19 mouse cellular contexts compared by ENCODE assay signal in genomic region chr2:77813029-77813428, GRCm38 (mm10). TPM values are rescaled to one million over a fixed set of nuclear protein-coding genes. Genes with fewer than 3 reads are reported as not detected.
DNase-seq lines count a peak whose midpoint lies in the region; TF ChIP-seq lines count a peak whose summit lies in the region.
"Had no signal": no experiment of that assay in that cellular context is flagged by ENCODE, and none has a peak within 500 bp of the region (broad histone marks: within the 10 kb centered on the region; RNA-seq: fewer than 3 reads in every experiment).

No protein-coding gene starts in this region.

- no peak for TF ChIP-seq POLR2A in cerebellum, adult 2 months (IDR thresholded peaks at IDR 0.05; ENCODE audit: borderline replicate concordance, insufficient read depth, low read length)

- DNase-seq in cerebellum, adult 2 months = peak; percentile 51 to 59
- DNase-seq in cerebellum, adult 11 months = no peak
- peak; percentile 51 for DNase-seq in cerebellum, adult 9-10 months
- no peak for DNase-seq in cerebellum, postnatal 10 days
- DNase-seq in heart, adult 11 months = peak; percentile 79
- no peak for DNase-seq in heart, adult 8-10 months (ENCODE audit: low spot score)
- peak; percentile 12 for DNase-seq in limb, embryonic 10.5 days (ENCODE audit: low spot score)
- DNase-seq in urinary bladder, adult 18-20 months (ENCODE audit: low spot score in 2 of 2) = no peak
- DNase-seq: adrenal gland, adult 2 months; adrenal gland, postnatal 10 days; adrenal gland, postnatal 25 days; embryo, embryonic 11 days had no signal

- no peak for TF ChIP-seq CTCF in cerebellum, adult 2 months (IDR thresholded peaks at IDR 0.05; ENCODE audit: borderline replicate concordance, insufficient read depth, low read depth, low read length)

- no peaks in the 10 kb centered on the region for H3K27me3 ChIP-seq in cerebellum, adult 2 months (ENCODE audit: control insufficient read depth, insufficient read depth, low read length)
- H3K27me3 ChIP-seq in limb, embryonic 10.5 days (ENCODE audit: low read depth, poor library complexity, severe bottlenecking) = peaks cover 54% of the 10 kb centered on the region

- H3K27ac ChIP-seq in cerebellum, adult 2 months (ENCODE audit: insufficient read depth, low read length) = peak overlapping the region; percentile 86
- no peak overlapping the region for H3K27ac ChIP-seq in limb, embryonic 10.5 days
- H3K27ac ChIP-seq: embryonic facial prominence, embryonic 13.5 days; embryonic facial prominence, embryonic 15.5 days; forebrain, embryonic 10.5 days; forebrain, embryonic 12.5 days had no signal

- peak overlapping the region; percentile 46 for H3K4me3 ChIP-seq in cerebellum, adult 2 months (replicated peaks; ENCODE audit: insufficient read depth, low read depth, low read length)
- H3K4me3 ChIP-seq in limb, embryonic 10.5 days = no peak overlapping the region
- H3K4me3 ChIP-seq: embryonic facial prominence, embryonic 13.5 days; embryonic facial prominence, embryonic 15.5 days; erythroblast, embryonic 14.5 days; forebrain, embryonic 10.5 days; forebrain, embryonic 12.5 days had no signal

- H3K36me3 ChIP-seq in limb, embryonic 10.5 days = no peaks in the 10 kb centered on the region
- H3K36me3 ChIP-seq: embryonic facial prominence, embryonic 13.5 days; embryonic facial prominence, embryonic 15.5 days; forebrain, embryonic 10.5 days; forebrain, embryonic 12.5 days had no signal

- WGBS in cerebellum, adult 2 months = 33% methylated on average over 3 of the region's 3 CpGs
- 91% methylated on average over 3 of the region's 3 CpGs for WGBS in limb, embryonic 10.5 days

- no peaks in the 10 kb centered on the region for H3K9me3 ChIP-seq in limb, embryonic 10.5 days (replicated peaks)
- H3K9me3 ChIP-seq: embryonic facial prominence, embryonic 13.5 days; embryonic facial prominence, embryonic 15.5 days; forebrain, embryonic 12.5 days had no signal

- H3K4me1 ChIP-seq in cerebellum, adult 2 months (ENCODE audit: control insufficient read depth, insufficient read depth, low read length) = peaks cover 19% of the 10 kb centered on the region
- H3K4me1 ChIP-seq in limb, embryonic 10.5 days = peaks cover 16% of the 10 kb centered on the region

RNA-seq across cellular contexts. Expression of gene Zfp385b, which starts 6.4 kb away (rescaled TPM):
- polyA plus RNA-seq in cerebellum, adult 2 months (2012; rRNA removed) = 66.9 and 77.4 TPM in 2 replicates
- 10 to 100 TPM in 3 of 4 experiments, 1 to 10 TPM in 1; 8.2 to 13.8 (median 12.1) TPM for total RNA-seq in heart, adult 8-10 months (2022)
- 0.43 and 0.71 TPM in 2 replicates for polyA plus RNA-seq in limb, embryonic 10.5 days (2016; fragmentation: Nextera tagmentation; extraction: Ambion mirVana)
- total RNA-seq: common myeloid progenitor, adult 5-6 weeks; MEL had no signal
- polyA plus RNA-seq: erythroblast, embryonic 14.5 days had no signal

Comparison
In these comparisons a context has a peak if more than half of its experiments do, and no peak if none do; other contexts are left out.
1. DNase-seq: peak in cerebellum, adult 2 months (2 of 2), cerebellum, adult 9-10 months (single experiment), heart, adult 11 months (single experiment) and limb, embryonic 10.5 days (single experiment); none in cerebellum, adult 11 months (single experiment), cerebellum, postnatal 10 days (0 of 2), heart, adult 8-10 months (single experiment) and urinary bladder, adult 18-20 months (0 of 2).
2. RNA of gene Zfp385b, which starts 6.4 kb away (polyA plus RNA-seq): 66.9 to 77.4 TPM in cerebellum, adult 2 months; 0.43 to 0.71 TPM in limb, embryonic 10.5 days; every median in the first group is over 10 times any median in the second.